Mouse (Mus musculus) mature B cell (primary cell): Measurements from ENCODE around the gene Dock6.

Experiments used
- in situ Hi-C: fragments of 300-500 bp; cut with MboI; formaldehyde crosslinking; loops from 2 replicates; pipeline ENCODE4 v1.14.3; 2019

Gene Dock6

GRCm38 (mm10) chr9:21846755-21847341 lies 5.6 kb downstream of the Dock6 start:
- in situ Hi-C loops: no loop called here

- in situ Hi-C loops: no loop called here
These were observed 6.9 kb downstream of the Dock6 start for GRCm38 (mm10) chr9:21845381-21846080.

- in situ Hi-C loops: no loop called here
These were observed 9.3 kb downstream of the Dock6 start for GRCm38 (mm10) chr9:21843086-21843485.

GRCm38 (mm10) chr9:21842391-21842790 lies 10.0 kb downstream of the Dock6 start:
- in situ Hi-C loops: no loop called here

GRCm38 (mm10) chr9:21841340-21841739 lies 11.1 kb downstream of the Dock6 start:
- in situ Hi-C loops: no loop called here

GRCm38 (mm10) chr9:21840115-21840787 lies 12.2 kb downstream of the Dock6 start:
- in situ Hi-C loops: no loop called here

- in situ Hi-C loops: no loop called here
These were observed 14.7 kb downstream of the Dock6 start for GRCm38 (mm10) chr9:21837690-21838089.

GRCm38 (mm10) chr9:21835258-21835912 lies 17.1 kb downstream of the Dock6 start, which contains the start of gene Angptl8:
Angptl8 (plus strand) TSS chr9:21835510.
- in situ Hi-C loops: no loop called here

GRCm38 (mm10) chr9:21831558-21832240 lies 20.7 kb downstream of the Dock6 start:
- in situ Hi-C loops: no loop called here

GRCm38 (mm10) chr9:21830936-21831335 lies 21.5 kb downstream of the Dock6 start:
- in situ Hi-C loops: no loop called here

- in situ Hi-C loops: no loop called here
These were observed 22.0 kb downstream of the Dock6 start for GRCm38 (mm10) chr9:21830461-21830850.

GRCm38 (mm10) chr9:21829834-21830460 lies 22.5 kb downstream of the Dock6 start:
- in situ Hi-C loops: no loop called here

GRCm38 (mm10) chr9:21824366-21824765 lies 28.1 kb downstream of the Dock6 start:
- in situ Hi-C loops: no loop called here

GRCm38 (mm10) chr9:21823957-21824356 lies 28.5 kb downstream of the Dock6 start:
- in situ Hi-C loops: no loop called here

- in situ Hi-C loops: no loop called here
These were observed 29.7 kb downstream of the Dock6 start for GRCm38 (mm10) chr9:21822686-21823085.

GRCm38 (mm10) chr9:21820183-21820582 lies 32.3 kb downstream of the Dock6 start:
- in situ Hi-C loops: no loop called here

- in situ Hi-C loops: no loop called here
These were observed 33.2 kb downstream of the Dock6 start for GRCm38 (mm10) chr9:21819181-21819729.

- in situ Hi-C loops: no loop called here
These were observed 33.9 kb downstream of the Dock6 start for GRCm38 (mm10) chr9:21818561-21818960.

GRCm38 (mm10) chr9:21818125-21818524 lies 34.3 kb downstream of the Dock6 start:
- in situ Hi-C loops: no loop called here

- in situ Hi-C loops: no loop called here
These were observed 35.6 kb downstream of the Dock6 start for GRCm38 (mm10) chr9:21816716-21817305.

- in situ Hi-C loops: no loop called here
These were observed 41.3 kb downstream of the Dock6 start for GRCm38 (mm10) chr9:21811170-21811569.
